Mouse (Mus musculus) ES-E14 (cell line): ENCODE measurements around the gene Mvd. TPM values are rescaled to one million over a fixed set of nuclear protein-coding genes. Genes with fewer than 3 reads are reported as not detected.

Experiments used
- DNase-seq: peaks from one replicate; pipeline ENCODE4 v3.0.0-alpha.2; 2013; ENCODE audit warnings: low read depth, low spot score
- H3K27ac ChIP-seq: 2 replicates; pipeline ENCODE4 v1.5.1; 2012; ENCODE audit warnings: low read depth, mild to moderate bottlenecking, low read length, moderate library complexity, mixed read lengths; ENCODE audit not compliant: poor library complexity, insufficient read depth, severe bottlenecking
- H3K36me3 ChIP-seq: 2 replicates; pipeline ENCODE4 v1.6.1; 2012; ENCODE audit warnings: mild to moderate bottlenecking, low read length, moderate library complexity, mixed read lengths; ENCODE audit not compliant: control insufficient read depth, poor library complexity, insufficient read depth, severe bottlenecking
- H3K4me1 ChIP-seq, 2 experiments: fragments of 150-350 bp in 1 of 2; sonication (generic) in 1 of 2; 2 replicates each; pipeline ENCODE4 v1.6.1; 2012; ENCODE audit warnings: low read length in 2 of 2, mild to moderate bottlenecking in 1 of 2, mixed read lengths in 1 of 2; ENCODE audit not compliant: control insufficient read depth in 2 of 2, insufficient read depth in 2 of 2, poor library complexity in 1 of 2
- H3K4me3 ChIP-seq, 2 experiments: fragments of 150-350 bp in 1 of 2; sonication (generic) in 1 of 2; 2 replicates each; pipeline ENCODE4 v1.5.1; 2012; ENCODE audit warnings: low read length in 2 of 2, low read depth in 1 of 2, mild to moderate bottlenecking in 1 of 2, mixed read lengths in 1 of 2; ENCODE audit not compliant: insufficient read depth in 1 of 2, poor library complexity in 1 of 2, severe bottlenecking in 1 of 2
- H3K9ac ChIP-seq: 2 replicates; pipeline ENCODE4 v1.6.1; 2012; ENCODE audit warnings: low read depth, mild to moderate bottlenecking, low read length, mixed read lengths; ENCODE audit not compliant: poor library complexity, insufficient read depth, severe bottlenecking
- H3K9me3 ChIP-seq: fragments of 150-350 bp; sonication (generic); 2 replicates; pipeline ENCODE4 v1.6.1; 2012; ENCODE audit warnings: low read depth, mild to moderate bottlenecking, low read length; ENCODE audit not compliant: control insufficient read depth, insufficient read depth
- CHD2 ChIP-seq: IDR thresholded peaks from 2 replicates; pipeline ENCODE4 v1.6.1; 2014; ENCODE audit warnings: mild to moderate bottlenecking, low read depth, low read length, inconsistent platforms
- HCFC1 ChIP-seq: IDR thresholded peaks from 2 replicates; pipeline ENCODE4 v1.6.1; 2012; ENCODE audit warnings: low read length, inconsistent platforms, borderline replicate concordance; ENCODE audit not compliant: insufficient read depth
- MAFK ChIP-seq: IDR thresholded peaks from 2 replicates; pipeline ENCODE4 v1.6.1; 2014; ENCODE audit warnings: mild to moderate bottlenecking, low read depth, low read length, inconsistent platforms; ENCODE audit not compliant: insufficient read depth
- ZC3H11A ChIP-seq: IDR thresholded peaks from 2 replicates; pipeline ENCODE4 v1.6.1; 2012; ENCODE audit warnings: low read depth, mild to moderate bottlenecking, inconsistent platforms, low read length, borderline replicate concordance
- ZNF384 ChIP-seq: IDR thresholded peaks from 2 replicates; pipeline ENCODE4 v1.6.1; 2012; ENCODE audit warnings: low read depth, low read length, inconsistent platforms
- in situ Hi-C, 2 experiments: fragments of 600-800 bp; cut with MboI; formaldehyde crosslinking; loops; one replicate each; pipeline ENCODE4 v1.15.1; 2025; ENCODE audit warnings: low sequenced_read_pairs in 2 of 2, inconsistent platforms in 1 of 2; ENCODE audit not compliant: unreplicated experiment in 2 of 2
- total RNA-seq: library from RNA; depleted of rRNA; stranded (reverse); fragments of 300-350 nt; gene quantifications from 2 replicates; pipeline ENCODE4 v1.2.3, GENCODE M21; 2012

The Mvd gene
- total RNA-seq, 1 experiment: 35.2 TPM

- no peak for DNase-seq
- no peaks in the 10 kb centered on the region for H3K9me3 ChIP-seq
- H3K27ac ChIP-seq: no peak overlapping the region
- in situ Hi-C loops: no loop called here
- H3K9ac ChIP-seq: peak overlapping the region; percentile 81; the same call in 1 of the 2 replicates
- peaks cover 11% of the 10 kb centered on the region; the same call in 1 of the 2 replicates for H3K36me3 ChIP-seq
- peak overlapping the region; percentile 84 to 97 for H3K4me3 ChIP-seq
- peaks cover 0 to 15% of the 10 kb centered on the region in 2 experiments; a peak in 2 of 4 replicates for H3K4me1 ChIP-seq
- TF ChIP-seq CHD2 (no peak), ZC3H11A (no peak), ZNF384 (no peak), MAFK (no peak), HCFC1 (no peak)
These were observed 866 bp downstream of the Mvd start for GRCm38 (mm10) chr8:122442356-122442755.

GRCm38 (mm10) chr8:122441326-122441725 is 1.9 kb downstream of the Mvd start:
- no peak for TF ChIP-seq CHD2
- no peak for TF ChIP-seq MAFK
- TF ChIP-seq HCFC1: no peak
- TF ChIP-seq ZC3H11A: no peak
- no peak for TF ChIP-seq ZNF384
- H3K9me3 ChIP-seq: no peaks in the 10 kb centered on the region
- H3K4me1 ChIP-seq: peaks cover 0 to 22% of the 10 kb centered on the region in 2 experiments; a peak in 2 of 4 replicates
- no peak overlapping the region for H3K4me3 ChIP-seq
- H3K27ac ChIP-seq: no peak overlapping the region
- H3K36me3 ChIP-seq: peaks cover 19% of the 10 kb centered on the region; the same call in 1 of the 2 replicates
- in situ Hi-C loops: no loop called here
- DNase-seq: no peak
- H3K9ac ChIP-seq: no peak overlapping the region

- Histone ChIP-seq H3K36me3 (peaks cover 26% of the 10 kb centered on the region; the same call in 1 of the 2 replicates), H3K27ac (no peak overlapping the region), H3K4me1 (peaks cover 0 to 17% of the 10 kb centered on the region in 2 experiments; a peak in 2 of 4 replicates), H3K9me3 (no peaks in the 10 kb centered on the region), H3K9ac (0 out of 2 replicates have a peak overlapping the region, but pooled peaks have one; percentile 8), H3K4me3 (no peak overlapping the region)
- in situ Hi-C loops: no loop called here
- no peak for DNase-seq
- TF ChIP-seq MAFK (no peak), HCFC1 (no peak), CHD2 (no peak), ZC3H11A (no peak), ZNF384 (no peak)
These were observed 3.9 kb downstream of the Mvd start for GRCm38 (mm10) chr8:122439336-122439735.

GRCm38 (mm10) chr8:122437708-122438331 is 5.4 kb downstream of the Mvd start:
- Histone ChIP-seq H3K9ac (no peak overlapping the region), H3K36me3 (peaks cover 34% of the 10 kb centered on the region; the same call in 1 of the 2 replicates), H3K9me3 (no peaks in the 10 kb centered on the region), H3K27ac (no peak overlapping the region; the same call in 1 of the 2 replicates), H3K4me1 (peaks cover 0 to 26% of the 10 kb centered on the region in 2 experiments; a peak in 2 of 4 replicates), H3K4me3 (peak overlapping the region in 1 of 2 experiments; percentile 28; a peak in 1 of 4 replicates)
- TF ChIP-seq CHD2 (no peak), MAFK (no peak)
- DNase-seq: no peak
- in situ Hi-C loops: no loop called here

GRCm38 (mm10) chr8:122436586-122437125 is 6.6 kb downstream of the Mvd start:
- peaks cover 3 to 32% of the 10 kb centered on the region in 2 experiments; a peak in 2 of 4 replicates for H3K4me1 ChIP-seq
- no peak overlapping the region for H3K4me3 ChIP-seq
- no peak overlapping the region for H3K9ac ChIP-seq
- H3K36me3 ChIP-seq: peaks cover 34% of the 10 kb centered on the region; the same call in 1 of the 2 replicates
- in situ Hi-C loops: no loop called here
- H3K27ac ChIP-seq: no peak overlapping the region
- no peak for TF ChIP-seq ZNF384
- TF ChIP-seq ZC3H11A: no peak
- no peak for DNase-seq
- no peaks in the 10 kb centered on the region for H3K9me3 ChIP-seq
